Mouse (Mus musculus): ENCODE data around the gene Wdr59. TPM values are rescaled to one million over a fixed set of nuclear protein-coding genes. Genes with fewer than 3 reads are reported as not detected.

The Wdr59 gene
- 2.2 and 2.7 TPM in 2 replicates for polyA plus RNA-seq (2012)

GRCm38 (mm10) chr8:111521713-111522429, at the start of gene Wdr59:
TSS of gene Wdr59 (minus strand) at chr8:111522092.

DNA sequence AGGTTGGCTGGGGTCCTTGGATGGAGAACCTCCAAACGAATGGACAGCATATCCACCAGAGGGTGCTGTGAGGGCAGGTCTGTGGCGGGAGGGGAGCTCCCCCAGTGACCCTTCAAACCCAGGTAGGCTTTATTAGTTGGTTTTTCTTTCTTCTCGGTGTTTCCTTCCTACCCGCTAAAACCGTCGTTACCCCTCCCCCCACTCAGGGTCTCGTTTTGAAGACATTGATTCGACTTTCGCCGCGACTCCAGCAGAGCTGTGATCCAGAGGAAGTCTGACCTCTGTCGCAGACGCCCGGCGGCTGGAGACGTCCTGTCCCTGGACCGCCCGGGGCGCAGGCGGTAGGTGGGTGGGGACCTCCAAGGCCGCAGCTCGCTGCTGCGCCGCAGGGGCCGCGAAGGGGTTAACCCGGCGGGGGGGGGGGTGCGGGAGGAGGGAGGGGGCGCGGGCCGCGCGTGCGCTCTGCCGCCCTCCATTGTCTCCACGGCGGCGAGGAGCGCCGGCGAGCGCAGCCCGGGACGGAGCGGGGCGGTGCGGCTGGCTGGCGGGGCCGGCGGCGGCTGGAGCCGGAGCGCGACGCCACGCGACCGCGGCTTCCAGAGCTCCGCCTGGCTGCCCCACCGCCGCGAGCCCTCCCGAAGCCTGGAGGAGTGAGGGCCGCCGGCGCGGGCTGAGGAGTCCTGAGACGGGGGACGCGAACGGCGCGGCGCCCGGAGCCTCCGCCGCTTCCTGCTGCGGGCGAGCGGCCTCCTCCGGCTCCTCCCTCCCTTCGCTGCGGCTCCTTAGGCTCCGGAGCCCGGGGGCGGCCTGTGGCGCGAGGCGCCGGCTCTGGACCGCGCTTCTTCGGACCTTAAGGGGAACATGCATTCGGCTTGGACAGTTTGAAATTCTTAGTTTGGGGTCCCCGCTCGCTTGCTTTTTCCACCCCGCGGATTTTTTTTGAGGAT, 14.4 kb upstream of the Wdr59 start, which contains the start of gene Znrf1:
Gene Znrf1 (plus strand): TSS at position 67 of the 947 bp plus-strand sequence.

Other genes with a start within 250 kb of the Wdr59 start
- 3.5 and 4.3 TPM in 2 replicates for gene Rfwd3, start 221.9 kb downstream of the Wdr59 start, polyA plus RNA-seq (2012)
- gene Mlkl, start 183.9 kb downstream of the Wdr59 start, polyA plus RNA-seq (2012) = 16.3 and 17.2 TPM in 2 replicates
- not detected in 2 replicates for gene Fa2h, start 128.3 kb downstream of the Wdr59 start, polyA plus RNA-seq (2012)
- gene Znrf1, start 14.0 kb upstream of the Wdr59 start, polyA plus RNA-seq (2012) = 193 and 223 TPM in 2 replicates
- 0.44 and 0.47 TPM in 2 replicates for gene Ldhd, start 108.3 kb upstream of the Wdr59 start, polyA plus RNA-seq (2012)
- 5.0 and 5.5 TPM in 2 replicates for gene Zfp1, start 121.3 kb upstream of the Wdr59 start, polyA plus RNA-seq (2012)
- not detected in 2 replicates for gene Ctrb1, start 168.9 kb upstream of the Wdr59 start, polyA plus RNA-seq (2012)
- gene Bcar1, start 221.7 kb upstream of the Wdr59 start, polyA plus RNA-seq (2012) = 0.86 and 0.96 TPM in 2 replicates